Mouse (Mus musculus) kidney, adult 2 months (tissue): Measurements from ENCODE around the gene Wdfy3.

Source experiments
- CTCF ChIP-seq: fragments of 200-500 bp; conservative IDR thresholded peaks from 2 replicates; pipeline ENCODE4 v1.5.1; 2011; ENCODE audit warnings: low read depth, mild to moderate bottlenecking, control low read depth, low read length, moderate library complexity, mixed read lengths; ENCODE audit not compliant: insufficient read depth, insufficient read length
- POLR2A ChIP-seq: fragments of 200-500 bp; IDR thresholded peaks from one replicate; pipeline ENCODE4 v1.6.1; 2011; ENCODE audit warnings: low read depth, low read length, control low read depth

GRCm38 (mm10) chr5:102063013-102063752 lies 6.5 kb downstream of the Wdfy3 start:
- TF ChIP-seq CTCF = no peak
- no peak for TF ChIP-seq POLR2A
